Mouse (Mus musculus) MEL (cell line): ENCODE results near the gene Ranbp3l. TPM values are rescaled to one million over a fixed set of nuclear protein-coding genes. Genes with fewer than 3 reads are reported as not detected.

ENCODE experiments used
- DNase-seq: peaks from one replicate; pipeline ENCODE4 v3.0.0; 2011; ENCODE audit warnings: low read depth, low spot score
- H3K27ac ChIP-seq: 2 replicates; pipeline ENCODE4 v1.5.1; 2012; ENCODE audit warnings: low read depth, mild to moderate bottlenecking, control low read depth, low read length, moderate library complexity; ENCODE audit not compliant: control insufficient read depth
- H3K27me3 ChIP-seq, 2 experiments: fragments of 150-350 bp in 1 of 2; sonication (generic) in 1 of 2; 2 replicates each; pipeline ENCODE4 v1.6.1; 2012; ENCODE audit warnings: low read length in 2 of 2, mild to moderate bottlenecking in 2 of 2, improper control_type of control experiment in 1 of 2, moderate library complexity in 1 of 2; ENCODE audit not compliant: insufficient read depth in 2 of 2, control insufficient read depth in 1 of 2
- H3K36me3 ChIP-seq, 2 experiments: 2 replicates each; pipeline ENCODE4 v1.6.1; 2012 to 2014; ENCODE audit warnings: low read length in 2 of 2, improper control_type of control experiment in 1 of 2, inconsistent platforms in 1 of 2, mild to moderate bottlenecking in 1 of 2; ENCODE audit not compliant: insufficient read depth in 2 of 2, control insufficient read depth in 1 of 2
- H3K4me1 ChIP-seq, 2 experiments: fragments of 150-350 bp in 1 of 2; sonication (generic) in 1 of 2; 2 replicates each; pipeline ENCODE4 v1.6.1; 2012; ENCODE audit warnings: low read length in 2 of 2, improper control_type of control experiment in 1 of 2, mild to moderate bottlenecking in 1 of 2; ENCODE audit not compliant: insufficient read depth in 2 of 2, control insufficient read depth in 1 of 2
- H3K4me3 ChIP-seq, 2 experiments: fragments of 150-350 bp in 1 of 2; sonication (generic) in 1 of 2; 2 replicates each; pipeline ENCODE4 v1.5.1; 2012; ENCODE audit warnings: low read depth in 2 of 2, low read length in 2 of 2, mild to moderate bottlenecking in 2 of 2, moderate library complexity in 2 of 2, control low read depth in 1 of 2, improper control_type of control experiment in 1 of 2; ENCODE audit not compliant: control insufficient read depth in 1 of 2, insufficient read depth in 1 of 2
- H3K79me2 ChIP-seq: 2 replicates; pipeline ENCODE4 v1.6.1; 2012; ENCODE audit warnings: mild to moderate bottlenecking, low read length, moderate library complexity; ENCODE audit not compliant: control insufficient read depth, poor library complexity, insufficient read depth
- H3K9ac ChIP-seq: 2 replicates; pipeline ENCODE4 v1.6.1; 2012; ENCODE audit warnings: low read depth, mild to moderate bottlenecking, control low read depth, low read length, moderate library complexity; ENCODE audit not compliant: control insufficient read depth, poor library complexity, severe bottlenecking
- H3K9me3 ChIP-seq: fragments of 150-350 bp; sonication (generic); replicated peaks from 2 replicates; pipeline ENCODE4 v1.6.1; 2012; ENCODE audit warnings: mild to moderate bottlenecking, low read length, improper control_type of control experiment, moderate library complexity; ENCODE audit not compliant: insufficient read depth
- CHD1 ChIP-seq: IDR thresholded peaks from 2 replicates; pipeline ENCODE4 v1.6.1; 2012; ENCODE audit warnings: low read depth, mild to moderate bottlenecking, inconsistent platforms, low read length, improper control_type of control experiment
- CHD2 ChIP-seq: IDR thresholded peaks from 2 replicates; pipeline ENCODE4 v1.6.1; 2011; ENCODE audit warnings: low read length, improper control_type of control experiment
- EP300 ChIP-seq, 2 experiments: IDR thresholded peaks; 2 replicates each; pipeline ENCODE4 v1.6.1; 2011; ENCODE audit warnings: improper control_type of control experiment in 2 of 2, low read length in 2 of 2, low read depth in 1 of 2, mild to moderate bottlenecking in 1 of 2
- HCFC1 ChIP-seq: IDR thresholded peaks from 2 replicates; pipeline ENCODE4 v1.6.1; 2012; ENCODE audit warnings: low read depth, mild to moderate bottlenecking, inconsistent platforms, low read length, improper control_type of control experiment, moderate library complexity
- MAFK ChIP-seq: IDR thresholded peaks from 2 replicates; pipeline ENCODE4 v1.6.1; 2011; ENCODE audit warnings: low read depth, mild to moderate bottlenecking, low read length, improper control_type of control experiment, borderline replicate concordance
- MAX ChIP-seq: IDR thresholded peaks from 2 replicates; pipeline ENCODE4 v1.6.1; 2011; ENCODE audit warnings: low read length, improper control_type of control experiment
- MAZ ChIP-seq: IDR thresholded peaks from 2 replicates; pipeline ENCODE4 v1.6.1; 2012; ENCODE audit warnings: low read depth, mild to moderate bottlenecking, inconsistent platforms, low read length, improper control_type of control experiment
- MEF2A ChIP-seq: IDR thresholded peaks from 2 replicates; pipeline ENCODE4 v1.6.1; 2014; ENCODE audit warnings: low read depth, mild to moderate bottlenecking, inconsistent platforms, low read length, improper control_type of control experiment; ENCODE audit not compliant: poor library complexity, insufficient replicate concordance, severe bottlenecking; ENCODE audit errors: extremely low read depth
- MYB ChIP-seq: IDR thresholded peaks from 2 replicates; pipeline ENCODE4 v1.6.1; 2011; ENCODE audit warnings: mild to moderate bottlenecking, low read depth, low read length, improper control_type of control experiment
- NELFE ChIP-seq: IDR thresholded peaks from 2 replicates; pipeline ENCODE4 v1.6.1; 2011; ENCODE audit warnings: low read depth, low read length, improper control_type of control experiment
- NRF1 ChIP-seq: IDR thresholded peaks from 2 replicates; pipeline ENCODE4 v1.6.1; 2014; ENCODE audit warnings: low read depth, mild to moderate bottlenecking, inconsistent platforms, low read length, improper control_type of control experiment, moderate library complexity; ENCODE audit not compliant: poor library complexity, insufficient read depth, severe bottlenecking
- POLR2A ChIP-seq, 2 experiments: IDR thresholded peaks; 2 replicates each; pipeline ENCODE4 v1.6.1; 2011 to 2012; ENCODE audit warnings: low read length in 2 of 2, mild to moderate bottlenecking in 2 of 2, control low read depth in 1 of 2, improper control_type of control experiment in 1 of 2, low read depth in 1 of 2, moderate library complexity in 1 of 2; ENCODE audit not compliant: control insufficient read depth in 1 of 2, insufficient read depth in 1 of 2, poor library complexity in 1 of 2
- SMC3 ChIP-seq: IDR thresholded peaks from 2 replicates; pipeline ENCODE4 v1.6.1; 2011; ENCODE audit warnings: low read depth, low read length, improper control_type of control experiment
- TCF12 ChIP-seq: IDR thresholded peaks from 2 replicates; pipeline ENCODE4 v1.6.1; 2014; ENCODE audit warnings: low read depth, mild to moderate bottlenecking, inconsistent platforms, low read length, improper control_type of control experiment, moderate library complexity
- ZMIZ1 ChIP-seq: IDR thresholded peaks from 2 replicates; pipeline ENCODE4 v1.6.1; 2012; ENCODE audit warnings: low read depth, mild to moderate bottlenecking, inconsistent platforms, low read length, improper control_type of control experiment, moderate library complexity
- polyA plus RNA-seq, 2 experiments: library from polyadenylated mRNA; stranded (reverse) in 1 of 2; unstranded in 1 of 2; fragments of >175 nt in 1 of 2; fragments of >200 nt in 1 of 2; gene quantifications; 2 replicates each; pipeline versions ENCODE4 v1.2.1 to v1.2.4; 2012; ENCODE audit warnings: low replicate concordance in 2 of 2, low read depth in 1 of 2; ENCODE audit not compliant: insufficient read length in 2 of 2, insufficient read depth in 1 of 2, missing spikeins in 1 of 2
- total RNA-seq: library from RNA; depleted of rRNA; stranded (reverse); fragments of 300-350 nt; gene quantifications from 2 replicates; pipeline ENCODE4 v1.2.3, GENCODE M21; 2012

The Ranbp3l gene
- total and polyA plus RNA-seq, 3 experiments = 0.06 TPM; not detected in 2

DNA sequence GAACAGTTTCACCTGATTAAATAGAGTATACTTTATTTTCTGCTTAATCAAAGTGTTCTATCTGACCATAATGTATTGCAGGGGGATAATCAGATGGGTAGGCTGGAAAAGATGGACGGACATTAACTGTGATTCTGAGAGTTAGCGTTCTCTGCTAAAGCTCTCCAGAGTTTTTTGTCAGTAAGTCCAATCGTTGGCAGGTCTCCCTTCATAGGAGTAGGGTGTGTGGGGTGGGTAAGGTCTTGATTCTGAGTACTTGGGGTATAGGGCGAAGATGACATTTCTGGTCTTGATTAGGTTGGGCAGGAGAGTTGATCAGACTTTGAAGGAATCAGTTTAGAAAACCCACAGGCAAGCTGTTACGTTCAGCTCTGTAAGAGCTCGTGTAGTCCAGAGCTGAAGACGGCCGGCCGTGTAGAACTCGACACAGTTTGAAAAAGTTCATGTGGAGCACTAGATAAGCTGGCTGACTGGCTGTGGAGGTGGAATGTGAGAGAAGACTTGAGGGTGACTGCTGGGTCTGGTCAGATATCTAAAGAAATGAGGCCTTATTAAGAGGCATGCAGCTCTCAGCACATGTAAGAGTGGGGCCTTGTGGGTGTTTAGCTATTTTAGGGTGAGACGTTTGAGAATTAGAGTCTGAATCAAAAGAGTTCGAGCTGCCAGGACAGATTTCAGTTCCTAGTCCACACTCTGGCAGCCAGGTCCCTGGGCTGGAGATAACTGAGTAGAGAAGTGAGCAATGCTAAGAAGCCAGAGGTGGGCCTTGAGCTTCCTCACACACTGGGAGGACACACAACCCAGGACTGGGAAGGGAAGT lies 110.9 kb downstream of the Ranbp3l start (continued):
- TF ChIP-seq NRF1 = no peak
- peak in 1 of 2 experiments; percentile 55; a peak in 2 of 4 replicates for TF ChIP-seq POLR2A (IDR thresholded peaks at IDR 0.05; ENCODE audit: control insufficient read depth in 1 of 2, insufficient read depth in 1 of 2, low read depth in 1 of 2, low read length in 2 of 2, poor library complexity in 1 of 2)
- peak; percentile 70 to 81 for TF ChIP-seq EP300 (IDR thresholded peaks at IDR 0.05; ENCODE audit: low read depth in 1 of 2, low read length in 2 of 2)
- no peak; the same call in 1 of the 2 replicates for TF ChIP-seq MAFK
- no peak; the same call in 1 of the 2 replicates for TF ChIP-seq SMC3
- peak; percentile 50; the same call in 1 of the 2 replicates for TF ChIP-seq MAX
- peak; percentile 60 for TF ChIP-seq TCF12
- TF ChIP-seq MEF2A = peak; percentile 69; the same call in 1 of the 2 replicates

DNA sequence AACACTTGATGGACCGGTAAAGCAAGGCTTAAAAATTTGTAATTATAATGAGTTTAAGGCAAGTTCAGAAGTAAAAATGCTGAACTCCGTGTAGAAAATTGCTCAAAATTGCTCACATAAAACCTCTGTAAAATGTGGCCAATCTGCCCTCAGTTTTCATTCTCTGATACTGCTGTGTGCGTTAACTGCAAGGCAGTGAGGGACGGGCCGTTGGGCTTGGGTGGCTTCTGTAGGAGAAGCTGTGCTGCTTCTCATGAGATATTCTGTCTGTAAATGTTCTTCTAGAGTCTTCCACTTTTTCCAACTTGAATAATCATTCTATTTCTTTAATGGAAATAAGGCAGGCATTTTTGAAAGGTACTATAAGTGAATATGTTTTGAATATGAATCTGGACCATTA lies 111.9 kb downstream of the Ranbp3l start:
- Histone ChIP-seq H3K36me3 (peaks cover 28 to 69% of the 10 kb centered on the region in 2 experiments), H3K4me3 (peak overlapping the region; percentile 35 to 40), H3K9me3 (no peaks in the 10 kb centered on the region), H3K9ac (peak overlapping the region; percentile 66), H3K79me2 (peaks cover 64% of the 10 kb centered on the region), H3K27me3 (no peaks in the 10 kb centered on the region), H3K4me1 (peaks cover 46 to 50% of the 10 kb centered on the region in 2 experiments), H3K27ac (peak overlapping the region; percentile 99)
- no peak for TF ChIP-seq CHD2
- no peak for TF ChIP-seq MAZ
- TF ChIP-seq POLR2A (IDR thresholded peaks at IDR 0.05; ENCODE audit: control insufficient read depth in 1 of 2, insufficient read depth in 1 of 2, low read depth in 1 of 2, low read length in 2 of 2, poor library complexity in 1 of 2) = peak in 1 of 2 experiments; percentile 14; a peak in 1 of 4 replicates
- TF ChIP-seq HCFC1 = 0 out of 2 replicates have a peak, but pooled peaks have one; percentile 9
- TF ChIP-seq EP300 (IDR thresholded peaks at IDR 0.05; ENCODE audit: low read depth in 1 of 2, low read length in 2 of 2) = peak in 1 of 2 experiments; percentile 39; a peak in 1 of 4 replicates
- TF ChIP-seq ZMIZ1 = 0 out of 2 replicates have a peak, but pooled peaks have one; percentile 4
- peak; percentile 8; the same call in 1 of the 2 replicates for TF ChIP-seq NELFE
- peak; percentile 35; the same call in 1 of the 2 replicates for TF ChIP-seq MYB
- 0 out of 2 replicates have a peak, but pooled peaks have one; percentile 31 for TF ChIP-seq CHD1
- DNase-seq = peak; percentile 75
